Mouse (Mus musculus) megakaryocyte, embryonic 14.5 days (primary cell): ENCODE results near the gene Cript. TPM values are rescaled to one million over a fixed set of nuclear protein-coding genes. Genes with fewer than 3 reads are reported as not detected.

Source experiments
- H3K27me3 ChIP-seq: replicated peaks from 2 replicates; pipeline ENCODE3; 2012; ENCODE audit warnings: inconsistent platforms
- H3K36me3 ChIP-seq: replicated peaks from 2 replicates; pipeline ENCODE3; 2012; ENCODE audit warnings: low read length, inconsistent platforms, mixed read lengths
- H3K4me1 ChIP-seq: 2 replicates; pipeline ENCODE4 v1.6.1; 2012; ENCODE audit warnings: inconsistent platforms
- H3K4me3 ChIP-seq: replicated peaks from 2 replicates; pipeline ENCODE3; 2012; ENCODE audit warnings: moderate library complexity, mild to moderate bottlenecking, inconsistent platforms
- H3K9me3 ChIP-seq: 2 replicates; pipeline ENCODE4 v1.6.1; 2012; ENCODE audit warnings: inconsistent platforms
- FLI1 ChIP-seq: IDR thresholded peaks from 2 replicates; pipeline ENCODE4 v1.6.1; 2012; ENCODE audit warnings: low read length, inconsistent platforms, mixed read lengths
- GATA1 ChIP-seq: IDR thresholded peaks from 3 replicates; pipeline ENCODE4 v1.6.1; 2012; ENCODE audit warnings: mixed read lengths, low read length, inconsistent platforms, borderline replicate concordance
- polyA plus RNA-seq: library from polyadenylated mRNA; stranded (reverse); fragments of >175 nt; gene quantifications from 2 replicates; pipeline ENCODE4 v1.2.3, GENCODE M21; 2012; ENCODE audit warnings: low replicate concordance; ENCODE audit not compliant: insufficient read depth

The Cript gene
- polyA plus RNA-seq, result 3.5 TPM in 1 of 2 replicates, not detected in the other

GRCm38 (mm10) chr17:87025269-87025949, at the start of gene Cript, which contains the start of gene Pigf:
Gene Cript, plus strand, starts transcription at chr17:87025550.
Gene Pigf, minus strand, starts transcription at chr17:87025406.
- no peaks in the 10 kb centered on the region for H3K9me3 ChIP-seq
- peaks cover 23% of the 10 kb centered on the region for H3K36me3 ChIP-seq
- H3K27me3 ChIP-seq, result no peaks in the 10 kb centered on the region
- TF ChIP-seq FLI1 (peak; percentile 72; the same call in 1 of the 2 replicates), GATA1 (no peak)
- H3K4me1 ChIP-seq, result peaks cover 22% of the 10 kb centered on the region
- H3K4me3 ChIP-seq, result peak within 1 kb of the TSS; percentile 98

GRCm38 (mm10) chr17:86976387-86976786, 49.0 kb upstream of the Cript start:
- Histone ChIP-seq H3K4me1 (peaks cover 12% of the 10 kb centered on the region; the same call in 1 of the 2 replicates), H3K36me3 (peaks cover 8% of the 10 kb centered on the region), H3K9me3 (peaks cover 25% of the 10 kb centered on the region), H3K27me3 (peaks cover 13% of the 10 kb centered on the region), H3K4me3 (no peak overlapping the region)
- no peak for TF ChIP-seq GATA1
- no peak for TF ChIP-seq FLI1

GRCm38 (mm10) chr17:86978496-86978895, 46.9 kb upstream of the Cript start:
- Histone ChIP-seq H3K4me1 (peaks cover 11% of the 10 kb centered on the region; the same call in 1 of the 2 replicates), H3K27me3 (peaks cover 15% of the 10 kb centered on the region), H3K9me3 (peaks cover 25% of the 10 kb centered on the region), H3K4me3 (no peak overlapping the region), H3K36me3 (peaks cover 8% of the 10 kb centered on the region)
- no peak for TF ChIP-seq GATA1
- TF ChIP-seq FLI1, result no peak

GRCm38 (mm10) chr17:86981205-86981604, 44.1 kb upstream of the Cript start:
- H3K9me3 ChIP-seq, result peaks cover 25% of the 10 kb centered on the region
- peak overlapping the region; percentile 64 for H3K4me3 ChIP-seq
- H3K27me3 ChIP-seq, result peaks cover 21% of the 10 kb centered on the region
- TF ChIP-seq FLI1, result no peak
- TF ChIP-seq GATA1, result no peak
- peaks cover 8% of the 10 kb centered on the region for H3K36me3 ChIP-seq
- H3K4me1 ChIP-seq, result peaks cover 11% of the 10 kb centered on the region; the same call in 1 of the 2 replicates

- peaks cover 25% of the 10 kb centered on the region for H3K9me3 ChIP-seq
- peaks cover 11% of the 10 kb centered on the region; the same call in 1 of the 2 replicates for H3K4me1 ChIP-seq
- H3K4me3 ChIP-seq, result peak overlapping the region; percentile 64
- peaks cover 8% of the 10 kb centered on the region for H3K36me3 ChIP-seq
- peaks cover 21% of the 10 kb centered on the region for H3K27me3 ChIP-seq
- TF ChIP-seq FLI1 (no peak), GATA1 (no peak)
Measured at GRCm38 (mm10) chr17:86981701-86982100, 43.6 kb upstream of the Cript start.

- Histone ChIP-seq H3K9me3 (peaks cover 25% of the 10 kb centered on the region), H3K4me1 (peaks cover 11% of the 10 kb centered on the region; the same call in 1 of the 2 replicates), H3K36me3 (peaks cover 8% of the 10 kb centered on the region), H3K27me3 (peaks cover 21% of the 10 kb centered on the region), H3K4me3 (no peak overlapping the region)
- TF ChIP-seq GATA1 (no peak), FLI1 (no peak)
Measured at GRCm38 (mm10) chr17:86982497-86982896, 42.9 kb upstream of the Cript start.

GRCm38 (mm10) chr17:86986449-86987138, 38.8 kb upstream of the Cript start:
- TF ChIP-seq GATA1 (no peak), FLI1 (no peak)
- Histone ChIP-seq H3K36me3 (no peaks in the 10 kb centered on the region), H3K4me3 (no peak overlapping the region)

GRCm38 (mm10) chr17:86988161-86988560, 37.2 kb upstream of the Cript start:
- no peaks in the 10 kb centered on the region for H3K9me3 ChIP-seq
- TF ChIP-seq FLI1 (no peak), GATA1 (no peak)
- peaks cover 23% of the 10 kb centered on the region for H3K4me1 ChIP-seq
- H3K36me3 ChIP-seq, result no peaks in the 10 kb centered on the region
- peaks cover 15% of the 10 kb centered on the region for H3K27me3 ChIP-seq
- H3K4me3 ChIP-seq, result no peak overlapping the region

More at GRCm38 (mm10) chr17:86986449-86987138, 38.8 kb upstream of the Cript start:
- H3K9me3 ChIP-seq, result no peaks in the 10 kb centered on the region
- peaks cover 22% of the 10 kb centered on the region for H3K27me3 ChIP-seq
- peaks cover 27% of the 10 kb centered on the region for H3K4me1 ChIP-seq

- peaks cover 23% of the 10 kb centered on the region for H3K4me1 ChIP-seq
- TF ChIP-seq GATA1, result no peak
- no peak for TF ChIP-seq FLI1
- H3K27me3 ChIP-seq, result peaks cover 15% of the 10 kb centered on the region
- H3K4me3 ChIP-seq, result no peak overlapping the region
- H3K36me3 ChIP-seq, result no peaks in the 10 kb centered on the region
- no peaks in the 10 kb centered on the region for H3K9me3 ChIP-seq
Measured at GRCm38 (mm10) chr17:86988601-86989184, 36.7 kb upstream of the Cript start.
